Comparison of ENCODE assay signal across 20 mouse cellular contexts in the genomic region with DNA sequence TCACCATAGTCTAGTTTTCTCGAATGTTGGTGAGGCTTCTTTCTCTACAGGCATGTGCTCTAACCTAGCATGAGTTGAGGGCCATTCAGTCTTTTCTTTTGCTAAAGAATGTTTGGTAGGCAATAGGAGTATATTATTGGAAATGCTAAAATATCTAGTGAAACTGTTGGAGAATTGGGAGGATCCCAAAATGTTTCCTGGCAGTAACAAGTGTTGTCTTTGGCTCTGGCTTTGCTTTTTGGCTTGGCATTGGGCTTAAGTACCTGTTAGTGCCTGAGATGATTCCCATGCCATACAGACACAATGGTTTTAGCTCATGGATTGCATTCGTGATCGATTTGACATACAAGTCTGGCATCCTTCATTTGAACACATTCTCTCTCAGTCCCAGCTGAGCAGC.
"Had no signal": no experiment of that assay in that cellular context is flagged by ENCODE, and none has a peak within 500 bp of the region (broad histone marks: within the 10 kb centered on the region; RNA-seq: fewer than 3 reads in every experiment).

No protein-coding gene starts in this region.

- H3K4me3 ChIP-seq: heart, embryonic 10.5 days; heart, embryonic 12.5 days; hindbrain, embryonic 13.5 days; hindbrain, embryonic 15.5 days; limb, embryonic 13.5 days; limb, embryonic 15.5 days; liver, embryonic 12.5 days had no signal

- H3K27ac ChIP-seq: heart, embryonic 10.5 days; hindbrain, embryonic 13.5 days; hindbrain, embryonic 15.5 days; hindbrain, postnatal 0 days; kidney, postnatal 0 days; limb, embryonic 13.5 days; limb, embryonic 15.5 days; liver, embryonic 12.5 days; liver, embryonic 14.5 days had no signal

- DNase-seq: gastrocnemius, postnatal 14 days; gastrocnemius, postnatal 36 days; heart, postnatal 10 days; kidney, adult 11 months; kidney, adult 8-10 months; kidney, postnatal 14 days; kidney, postnatal 36 days; layer of hippocampus, adult 9-11 months; layer of hippocampus, postnatal 36 days; left cerebral cortex, postnatal 4 days had no signal
